ENCODE assay signal across 8 mouse cellular contexts in genomic region chr11:68947542-68947993, GRCm38 (mm10). TPM values are rescaled to one million over a fixed set of nuclear protein-coding genes. Genes with fewer than 3 reads are reported as not detected.
DNase-seq lines count a peak whose midpoint lies in the region; ATAC-seq and TF ChIP-seq lines count a peak whose summit lies in the region.

No protein-coding gene starts in this region.

- H3K9ac ChIP-seq in embryonic facial prominence, embryonic 12.5 days, result no peak overlapping the region; the same call in 1 of the 2 replicates
- peak overlapping the region; percentile 40; the same call in 1 of the 2 replicates for H3K9ac ChIP-seq in limb, embryonic 13.5 days
- H3K9ac ChIP-seq in stomach, embryonic 15.5 days, result no peak overlapping the region

- H3K4me2 ChIP-seq in embryonic facial prominence, embryonic 12.5 days (replicated peaks), result peak overlapping the region; percentile 35
- H3K4me2 ChIP-seq in limb, embryonic 13.5 days (replicated peaks), result peak overlapping the region; percentile 47
- peak overlapping the region; percentile 41 for H3K4me2 ChIP-seq in stomach, embryonic 15.5 days

- no peaks in the 10 kb centered on the region for H3K9me3 ChIP-seq in embryonic facial prominence, embryonic 12.5 days
- H3K9me3 ChIP-seq in limb, embryonic 13.5 days, result no peaks in the 10 kb centered on the region
- no peaks in the 10 kb centered on the region for H3K9me3 ChIP-seq in stomach, embryonic 15.5 days

- H3K4me1 ChIP-seq in embryonic facial prominence, embryonic 12.5 days, result peaks cover 7% of the 10 kb centered on the region; the same call in 1 of the 2 replicates
- H3K4me1 ChIP-seq in limb, embryonic 13.5 days, result peaks cover 9% of the 10 kb centered on the region; the same call in 1 of the 2 replicates
- 0 out of 2 replicates have a peak, but pooled peaks cover 5% of the 10 kb centered on the region for H3K4me1 ChIP-seq in stomach, embryonic 15.5 days

- 7% methylated on average over 12 of the region's 12 CpGs for WGBS in embryonic facial prominence, embryonic 12.5 days
- 7% methylated on average over 12 of the region's 12 CpGs for WGBS in limb, embryonic 13.5 days
- WGBS in stomach, embryonic 15.5 days, result 14% methylated on average over 12 of the region's 12 CpGs

- no peaks in the 10 kb centered on the region for H3K36me3 ChIP-seq in embryonic facial prominence, embryonic 12.5 days
- no peaks in the 10 kb centered on the region for H3K36me3 ChIP-seq in limb, embryonic 13.5 days
- peaks cover 3% of the 10 kb centered on the region; the same call in 1 of the 2 replicates for H3K36me3 ChIP-seq in stomach, embryonic 15.5 days

- ATAC-seq in embryonic facial prominence, embryonic 12.5 days (ENCODE audit: insufficient number of reproducible peaks, insufficient read depth, low FRiP score, low TSS enrichment), result no peak
- no peak for ATAC-seq in limb, embryonic 13.5 days (ENCODE audit: low FRiP score, low read depth)
- ATAC-seq in stomach, embryonic 15.5 days (ENCODE audit: insufficient read depth, low FRiP score, low read depth), result no peak

- DNase-seq in layer of hippocampus, adult 2 months (ENCODE audit: low spot score in 2 of 2), result peak in 1 of 2 experiments; percentile 46
- DNase-seq in layer of hippocampus, adult 11-12 months (ENCODE audit: low spot score), result no peak
- no peak for DNase-seq in gastrocnemius, adult 2 months
- DNase-seq in adrenal gland, adult 2 months, result no peak
- no peak for DNase-seq in kidney, postnatal 4 days

- peak overlapping the region; percentile 43 for H3K4me3 ChIP-seq in layer of hippocampus, adult 2 months
- H3K4me3 ChIP-seq in embryonic facial prominence, embryonic 12.5 days, result peak overlapping the region; percentile 15
- H3K4me3 ChIP-seq in limb, embryonic 13.5 days, result peak overlapping the region; percentile 10
- H3K4me3 ChIP-seq in stomach, embryonic 15.5 days (replicated peaks), result no peak overlapping the region; the same call in 1 of the 2 replicates
- no peak overlapping the region for H3K4me3 ChIP-seq in gastrocnemius, adult 2 months

- no peak for TF ChIP-seq CTCF in layer of hippocampus, adult 2 months (conservative IDR thresholded peaks at IDR 0.05)
- no peak for TF ChIP-seq CTCF in gastrocnemius, adult 2 months (IDR thresholded peaks at IDR 0.05)

- peaks cover 22% of the 10 kb centered on the region for H3K27me3 ChIP-seq in embryonic facial prominence, embryonic 12.5 days
- peaks cover 44% of the 10 kb centered on the region for H3K27me3 ChIP-seq in limb, embryonic 13.5 days
- 0 out of 2 replicates have a peak, but pooled peaks cover 12% of the 10 kb centered on the region for H3K27me3 ChIP-seq in stomach, embryonic 15.5 days (replicated peaks)

- intact Hi-C loops in gastrocnemius, adult 2 months (cut with DNase I), result no loop called here

- peak overlapping the region; percentile 37 for H3K27ac ChIP-seq in layer of hippocampus, adult 2 months
- no peak overlapping the region for H3K27ac ChIP-seq in embryonic facial prominence, embryonic 12.5 days
- H3K27ac ChIP-seq in limb, embryonic 13.5 days, result no peak overlapping the region
- peak overlapping the region; percentile 31; the same call in 1 of the 2 replicates for H3K27ac ChIP-seq in stomach, embryonic 15.5 days
- no peak overlapping the region for H3K27ac ChIP-seq in gastrocnemius, adult 2 months

RNA-seq across cellular contexts. Expression of gene Arhgef15, which starts 9.7 kb away (rescaled TPM):
- total RNA-seq in layer of hippocampus, adult 2 months (2021), result 1 to 10 TPM; 9.5 to 9.7 TPM
- 8.1 and 8.5 TPM in 2 replicates for polyA plus RNA-seq in embryonic facial prominence, embryonic 12.5 days (2016; fragmentation: Nextera tagmentation; extraction: Ambion mirVana)
- polyA plus RNA-seq in limb, embryonic 13.5 days (2015; fragmentation: Nextera tagmentation; extraction: Ambion mirVana), result 6.3 and 7.2 TPM in 2 replicates
- 8.5 and 8.8 TPM in 2 replicates for polyA plus RNA-seq in stomach, embryonic 15.5 days (2015; fragmentation: Nextera tagmentation; extraction: Ambion mirVana)
- 1 to 10 TPM; 5.9 to 9.7 TPM for total RNA-seq in gastrocnemius, adult 2 months (2021)
- 10 to 100 TPM; 15.2 to 21.6 TPM for total RNA-seq in adrenal gland, adult 2 months (2021)
- polyA plus RNA-seq in adrenal gland, adult 2 months (2012; rRNA removed), result 133 and 183 TPM in 2 replicates

RNA-seq across cellular contexts. Expression of gene Slc25a35, which starts 20.4 kb away (rescaled TPM):
- total RNA-seq in layer of hippocampus, adult 2 months (2021), result 1 to 10 TPM; 5.8 to 6.2 TPM
- polyA plus RNA-seq in embryonic facial prominence, embryonic 12.5 days (2016; fragmentation: Nextera tagmentation; extraction: Ambion mirVana), result 2.6 and 4.1 TPM in 2 replicates
- 2.4 and 3.0 TPM in 2 replicates for polyA plus RNA-seq in limb, embryonic 13.5 days (2015; fragmentation: Nextera tagmentation; extraction: Ambion mirVana)
- 5.1 and 5.3 TPM in 2 replicates for polyA plus RNA-seq in stomach, embryonic 15.5 days (2015; fragmentation: Nextera tagmentation; extraction: Ambion mirVana)
- 1 to 10 TPM; 2.9 to 5.0 TPM for total RNA-seq in gastrocnemius, adult 2 months (2021)
- 10 to 100 TPM; 40.4 to 45.9 TPM for total RNA-seq in adrenal gland, adult 2 months (2021)
- 61.3 and 78.3 TPM in 2 replicates for polyA plus RNA-seq in adrenal gland, adult 2 months (2012; rRNA removed)

RNA-seq across cellular contexts. Expression of gene Odf4, which starts 20.7 kb away (rescaled TPM):
- total RNA-seq in layer of hippocampus, adult 2 months (2021), result not detected
- polyA plus RNA-seq in embryonic facial prominence, embryonic 12.5 days (2016; fragmentation: Nextera tagmentation; extraction: Ambion mirVana), result not detected in 2 replicates
- polyA plus RNA-seq in limb, embryonic 13.5 days (2015; fragmentation: Nextera tagmentation; extraction: Ambion mirVana), result not detected in 2 replicates
- polyA plus RNA-seq in stomach, embryonic 15.5 days (2015; fragmentation: Nextera tagmentation; extraction: Ambion mirVana), result not detected in 2 replicates
- total RNA-seq in gastrocnemius, adult 2 months (2021), result not detected
- total RNA-seq in adrenal gland, adult 2 months (2021), result not detected
- polyA plus RNA-seq in adrenal gland, adult 2 months (2012; rRNA removed), result not detected in 2 replicates

RNA-seq across cellular contexts. Expression of gene Rangrf, which starts 27.4 kb away (rescaled TPM):
- total RNA-seq in layer of hippocampus, adult 2 months (2021), result 10 to 100 TPM; 16.8 to 20.7 TPM
- polyA plus RNA-seq in embryonic facial prominence, embryonic 12.5 days (2016; fragmentation: Nextera tagmentation; extraction: Ambion mirVana), result 59.3 and 64.2 TPM in 2 replicates
- 54.5 and 58.1 TPM in 2 replicates for polyA plus RNA-seq in limb, embryonic 13.5 days (2015; fragmentation: Nextera tagmentation; extraction: Ambion mirVana)
- 55.9 and 63.0 TPM in 2 replicates for polyA plus RNA-seq in stomach, embryonic 15.5 days (2015; fragmentation: Nextera tagmentation; extraction: Ambion mirVana)
- total RNA-seq in gastrocnemius, adult 2 months (2021), result 10 to 100 TPM; 55.4 to 71.1 TPM
- total RNA-seq in adrenal gland, adult 2 months (2021), result 10 to 100 TPM; 13.5 to 31.2 TPM
- polyA plus RNA-seq in adrenal gland, adult 2 months (2012; rRNA removed), result 16.9 and 17.8 TPM in 2 replicates

RNA-seq across cellular contexts. Expression of gene Rpl26, which starts 46.2 kb away (rescaled TPM):
- total RNA-seq in layer of hippocampus, adult 2 months (2021), result 100 to 1,000 TPM; 766 to 781 TPM
- polyA plus RNA-seq in embryonic facial prominence, embryonic 12.5 days (2016; fragmentation: Nextera tagmentation; extraction: Ambion mirVana), result 915 and 939 TPM in 2 replicates
- 996 and 1,041 TPM in 2 replicates for polyA plus RNA-seq in limb, embryonic 13.5 days (2015; fragmentation: Nextera tagmentation; extraction: Ambion mirVana)
- polyA plus RNA-seq in stomach, embryonic 15.5 days (2015; fragmentation: Nextera tagmentation; extraction: Ambion mirVana), result 1,013 and 1,066 TPM in 2 replicates
- total RNA-seq in gastrocnemius, adult 2 months (2021), result 100 to 1,000 TPM; 606 to 729 TPM
- total RNA-seq in adrenal gland, adult 2 months (2021), result 1,000 to 10,000 TPM; 1,114 to 1,327 TPM
- polyA plus RNA-seq in adrenal gland, adult 2 months (2012; rRNA removed), result 146 and 179 TPM in 2 replicates

Comparison
In these comparisons a context has a peak if more than half of its experiments do, and no peak if none do; other contexts are left out.
1. H3K27ac ChIP-seq: peak in layer of hippocampus, adult 2 months (single experiment) and stomach, embryonic 15.5 days (single experiment); none in embryonic facial prominence, embryonic 12.5 days (single experiment), limb, embryonic 13.5 days (single experiment) and gastrocnemius, adult 2 months (single experiment).
2. H3K4me3 ChIP-seq: peak in layer of hippocampus, adult 2 months (single experiment), embryonic facial prominence, embryonic 12.5 days (single experiment) and limb, embryonic 13.5 days (single experiment); none in stomach, embryonic 15.5 days (single experiment) and gastrocnemius, adult 2 months (single experiment).
3. RNA of gene Arhgef15, which starts 9.7 kb away (polyA plus RNA-seq): 133 to 183 TPM in adrenal gland, adult 2 months; 8.5 to 8.8 TPM in stomach, embryonic 15.5 days, 8.1 to 8.5 TPM in embryonic facial prominence, embryonic 12.5 days and 6.3 to 7.2 TPM in limb, embryonic 13.5 days; every median in the first group is over 10 times any median in the second.
4. Peak in every context shown above with its lines, with median percentiles within 50 percentile points of each other: H3K4me2 ChIP-seq.